Mouse (Mus musculus): Measurements from ENCODE around the gene Gm10803.
"Not testable (repeated sequence)": the region's sequence is repeated elsewhere in the genome, so short reads cannot be mapped to it uniquely, and the experiment has no call there.

Gm10803 gene

DNA sequence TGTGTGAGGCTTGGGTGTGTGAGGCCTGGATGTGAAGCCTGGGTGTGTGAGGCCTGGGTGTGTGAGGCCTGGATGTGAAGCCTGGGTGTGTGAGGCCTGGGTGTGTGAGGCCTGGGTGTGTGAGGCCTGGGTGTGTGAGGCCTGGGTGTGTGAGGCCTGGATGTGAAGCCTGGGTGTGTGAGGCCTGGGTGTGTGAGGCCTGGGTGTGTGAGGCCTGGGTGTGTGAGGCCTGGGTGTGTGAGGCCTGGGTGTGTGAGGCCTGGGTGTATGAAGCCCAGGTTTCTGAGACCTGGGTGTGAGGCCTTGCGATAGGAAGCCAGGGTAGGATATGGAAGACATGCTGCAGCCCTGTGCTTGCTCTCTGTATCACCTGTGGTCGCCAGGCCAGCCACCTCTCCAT is at the start of gene Gm10803:
Gene Gm10803, plus strand, starts transcription at position 301 of the 400 bp plus-strand sequence.
- not testable (repeated sequence) for DNase-seq

DNA sequence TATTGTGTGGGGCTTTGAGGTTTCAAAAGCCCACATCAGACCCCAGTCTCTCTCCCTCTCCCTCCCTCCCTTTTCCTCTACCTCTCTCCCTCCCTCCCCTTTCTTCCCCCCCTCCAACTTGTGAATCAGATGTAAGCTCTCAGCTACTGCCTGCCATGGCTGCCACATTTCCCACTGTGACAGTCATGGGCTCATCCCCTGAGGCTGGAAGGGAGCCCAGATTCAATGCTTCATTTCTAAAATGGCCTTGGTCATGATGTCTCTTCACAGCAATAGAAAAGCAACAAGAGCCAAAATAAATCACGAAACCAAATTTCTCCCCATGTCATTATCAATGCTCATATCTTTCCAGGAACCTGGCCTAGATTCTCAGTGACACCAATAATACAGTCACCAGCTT is 49.5 kb upstream of the Gm10803 start:
- DNase-seq, result no peak

- no peak for DNase-seq
Observed at GRCm38 (mm10) chr2:93512130-93512529, 48.2 kb upstream of the Gm10803 start.

- DNase-seq, result no peak
Observed at GRCm38 (mm10) chr2:93515246-93515645, 45.1 kb upstream of the Gm10803 start.

- DNase-seq, result peak; percentile 13
Observed at GRCm38 (mm10) chr2:93521042-93521441, 39.3 kb upstream of the Gm10803 start.

GRCm38 (mm10) chr2:93521571-93521970 is 38.8 kb upstream of the Gm10803 start:
- no peak for DNase-seq

GRCm38 (mm10) chr2:93522005-93522404 is 38.4 kb upstream of the Gm10803 start:
- no peak for DNase-seq

DNA sequence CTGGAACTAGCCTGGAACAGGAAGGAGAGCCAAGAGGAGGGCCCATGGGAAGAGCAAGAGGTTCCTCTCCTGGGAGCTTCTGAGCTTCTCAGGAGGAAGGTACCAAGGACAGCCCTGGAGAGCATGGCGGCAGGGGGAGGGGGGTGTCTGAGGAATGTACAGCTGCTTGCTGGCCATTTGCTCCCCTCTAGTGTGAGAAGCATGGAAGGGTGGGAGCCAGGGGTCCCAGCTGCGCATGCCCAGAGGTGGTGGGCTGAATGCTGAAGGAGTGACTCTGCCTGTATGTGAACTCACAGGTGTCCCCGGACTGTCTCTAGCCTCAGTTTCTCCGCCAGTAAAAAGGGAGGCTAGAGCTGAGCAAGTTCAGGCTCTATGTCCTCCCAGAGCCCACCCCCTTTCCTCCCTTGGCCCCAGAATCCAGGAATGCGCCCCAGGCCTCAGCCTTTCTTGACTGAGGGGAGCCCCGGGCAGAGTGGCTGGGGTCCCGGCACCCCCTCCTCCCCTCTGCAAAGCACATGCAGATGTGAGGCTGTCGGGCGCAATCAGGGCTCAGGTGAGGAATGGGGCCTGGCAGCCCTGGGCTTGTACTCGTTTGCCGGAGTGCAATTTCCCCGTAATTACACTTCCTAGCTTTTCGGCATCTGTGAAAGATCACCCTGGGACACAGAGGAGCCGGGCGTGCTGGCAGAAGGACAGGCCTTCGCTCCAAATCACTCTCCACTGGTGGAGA is 35.2 kb upstream of the Gm10803 start:
- DNase-seq, result no peak

GRCm38 (mm10) chr2:93529602-93530001 is 30.8 kb upstream of the Gm10803 start:
- DNase-seq, result no peak

DNA sequence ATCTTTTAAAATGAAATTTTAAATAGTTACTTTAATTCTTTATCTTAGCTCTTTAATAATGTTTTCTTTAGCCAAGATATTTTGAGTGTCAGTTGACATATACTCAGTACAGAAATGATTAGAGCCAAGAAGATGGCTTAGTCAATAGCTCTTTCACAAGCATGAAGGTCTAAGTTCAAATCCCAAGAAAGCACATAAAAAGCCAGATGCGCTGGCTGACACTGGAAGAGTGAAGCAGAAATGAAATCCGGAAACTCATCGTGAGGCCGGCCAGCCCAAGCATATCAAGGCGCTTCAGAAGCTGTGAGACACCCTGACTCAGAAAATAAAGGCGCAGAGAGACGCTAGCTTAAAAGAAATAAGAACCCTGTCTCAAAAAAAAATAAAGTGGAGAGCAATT is 26.5 kb upstream of the Gm10803 start:
- DNase-seq, result no peak

- no peak for DNase-seq
Observed at GRCm38 (mm10) chr2:93537385-93537967, 22.9 kb upstream of the Gm10803 start.

GRCm38 (mm10) chr2:93538140-93538539 is 22.2 kb upstream of the Gm10803 start:
- DNase-seq, result no peak

DNA sequence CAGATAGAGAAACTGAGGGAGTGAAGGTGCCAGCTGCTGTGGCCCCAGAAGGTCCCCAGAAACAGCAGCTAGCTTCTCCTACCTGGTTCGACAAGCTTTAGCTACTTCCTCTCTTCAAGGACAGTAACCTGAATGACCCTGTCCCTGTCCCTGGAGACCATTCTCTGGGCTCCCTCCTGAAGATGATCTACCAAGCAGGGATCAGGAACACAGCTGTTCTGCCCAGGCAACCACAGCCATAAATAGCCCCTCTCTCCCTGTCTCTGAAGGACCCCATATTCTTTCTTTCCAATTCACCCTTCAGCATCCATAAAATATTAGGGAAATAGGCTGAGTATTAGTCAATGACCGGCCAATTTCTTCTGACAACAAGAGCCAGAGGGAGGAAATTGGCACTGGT is 18.6 kb upstream of the Gm10803 start:
- no peak for DNase-seq

GRCm38 (mm10) chr2:93552676-93553521 is 7.5 kb upstream of the Gm10803 start:
- no peak for DNase-seq

DNA sequence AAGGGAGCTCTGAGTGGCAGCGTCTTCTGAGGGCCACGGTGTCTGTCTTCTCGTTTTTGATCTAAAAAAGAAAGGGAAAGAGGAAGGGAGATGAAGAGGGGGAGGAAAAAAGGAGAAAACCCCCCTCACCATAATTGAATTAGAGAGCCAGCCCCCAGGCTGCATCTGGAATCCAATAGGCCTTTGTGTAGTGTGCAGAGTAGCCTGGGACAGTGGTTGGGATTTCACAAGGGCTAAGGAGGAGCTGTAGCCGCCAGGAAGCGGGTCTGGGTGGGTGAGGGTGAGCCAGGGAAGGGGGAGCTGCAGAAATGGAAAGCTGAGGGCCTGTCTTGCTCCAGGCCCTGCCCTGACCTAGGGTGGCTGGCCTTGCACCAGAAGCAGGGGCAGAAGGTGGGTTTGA is 6.5 kb upstream of the Gm10803 start:
- no peak for DNase-seq

DNA sequence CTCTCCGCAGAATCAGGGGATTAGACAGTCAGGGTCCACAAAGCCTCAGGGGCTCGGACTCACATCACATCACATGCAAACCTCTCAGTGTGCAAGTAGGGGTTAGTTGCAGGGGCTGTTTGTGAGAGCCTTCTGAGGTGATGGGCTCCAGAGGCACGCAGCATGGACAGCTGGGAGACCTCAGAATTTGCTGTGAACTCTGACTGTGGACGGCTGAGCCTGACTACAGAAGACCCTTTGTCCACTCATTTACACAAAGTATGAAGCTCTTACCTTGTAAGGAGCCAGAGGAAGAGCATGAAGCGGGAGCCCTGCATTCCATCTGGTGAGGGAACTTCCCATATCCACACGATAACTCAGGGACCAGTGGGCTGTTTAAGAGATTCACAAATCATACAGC is 5.3 kb downstream of the Gm10803 start:
- DNase-seq, result no peak

DNA sequence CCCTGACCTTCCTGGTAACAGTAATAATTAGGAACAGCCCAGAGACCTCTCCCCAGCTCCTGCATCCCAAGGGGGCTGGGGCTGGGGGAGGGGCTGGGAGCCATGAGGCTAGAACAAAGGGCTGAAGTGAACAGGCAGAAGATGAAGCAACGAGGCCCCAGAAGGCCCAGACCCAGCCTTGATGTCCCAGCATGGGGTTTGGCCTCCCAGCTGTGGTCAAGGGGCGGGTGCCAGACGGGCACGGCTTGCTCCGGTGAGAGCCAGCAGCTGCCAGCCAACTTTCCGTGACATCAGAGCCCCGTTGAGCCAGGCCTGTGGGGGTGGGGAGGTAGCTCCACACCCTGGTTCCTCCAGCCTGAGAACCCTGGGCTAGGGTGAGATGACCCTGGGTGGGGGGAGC is 7.3 kb downstream of the Gm10803 start:
- no peak for DNase-seq

- DNase-seq, result no peak
Observed at GRCm38 (mm10) chr2:93572565-93572964, 12.2 kb downstream of the Gm10803 start.

DNA sequence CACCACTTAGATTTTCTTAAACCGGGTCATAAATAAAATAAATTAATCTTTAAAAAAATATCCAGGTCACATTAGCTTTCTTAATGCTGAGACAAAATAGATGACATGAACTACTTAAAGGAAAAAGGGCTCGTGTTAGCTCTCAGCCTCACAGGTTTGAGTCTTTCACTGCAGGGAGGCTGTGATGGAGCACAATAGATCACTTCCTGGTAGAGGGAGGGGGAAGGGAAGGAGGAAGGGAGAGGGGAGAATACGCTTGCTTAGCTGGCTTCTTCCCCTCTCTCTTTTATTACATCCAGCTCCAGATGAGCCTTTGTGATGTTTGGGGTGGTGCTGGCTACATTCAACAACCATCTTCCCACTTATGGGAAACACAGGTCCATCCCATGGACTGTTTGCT is 20.9 kb downstream of the Gm10803 start:
- no peak for DNase-seq

DNA sequence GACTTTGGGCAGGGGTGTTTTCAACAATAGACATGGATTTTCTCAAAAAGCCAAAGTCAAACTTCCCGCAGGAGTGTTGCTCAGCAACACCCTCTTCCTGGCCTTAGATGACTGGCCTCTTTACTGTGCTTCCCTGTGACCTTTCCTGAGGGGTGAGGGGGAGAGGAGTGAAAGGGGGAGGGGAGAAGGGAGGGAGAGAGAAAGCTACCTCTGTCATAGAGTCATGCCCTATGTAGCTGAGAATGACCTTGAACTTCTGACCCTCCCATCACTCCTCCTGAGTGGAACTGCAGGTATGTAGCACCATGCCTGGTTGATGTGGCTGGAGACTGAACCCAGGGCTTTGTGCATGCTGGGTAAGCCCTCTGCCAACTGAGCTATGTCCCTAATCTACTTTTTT is 25.5 kb downstream of the Gm10803 start:
- no peak for DNase-seq

GRCm38 (mm10) chr2:93587446-93587845 is 27.1 kb downstream of the Gm10803 start:
- DNase-seq, result no peak

- DNase-seq, result no peak
Observed at GRCm38 (mm10) chr2:93589875-93590274, 29.5 kb downstream of the Gm10803 start.

DNA sequence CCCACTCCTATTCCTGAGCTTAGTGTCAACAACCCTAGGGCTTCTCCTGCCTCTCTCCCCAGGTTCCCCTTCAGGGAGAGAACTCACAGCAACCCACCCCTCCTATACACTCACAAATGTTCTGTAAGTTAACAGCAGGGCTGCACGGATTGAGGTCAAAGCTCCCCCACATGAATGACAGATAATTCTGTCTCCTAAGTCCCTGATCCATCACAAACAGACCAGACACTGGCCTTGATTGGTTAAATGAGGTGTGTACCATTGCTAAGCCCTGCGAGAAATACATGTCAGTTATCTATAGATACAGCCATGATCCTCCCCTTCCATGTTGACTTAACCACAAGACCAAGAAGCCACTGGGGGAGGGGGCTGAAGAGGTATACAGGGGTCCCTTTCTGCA is 31.3 kb downstream of the Gm10803 start:
- DNase-seq, result no peak

All from cerebellum, adult 11-12 months (tissue).